Mouse (Mus musculus) liver, embryonic 14.5 days (tissue): Measurements from ENCODE around the gene Ifrd1. TPM values are rescaled to one million over a fixed set of nuclear protein-coding genes. Genes with fewer than 3 reads are reported as not detected.

Experiments used
- ATAC-seq: fragments of 200-750 bp; cut with Nextera tagmentation; 2 replicates; pipeline ENCODE4 v1.8.0; 2017; ENCODE audit warnings: moderate number of reproducible peaks, mild to moderate bottlenecking, moderate library complexity; ENCODE audit not compliant: insufficient read depth
- DNase-seq, 3 experiments: peaks; one replicate each; pipeline ENCODE4 v3.0.0-alpha.2; 2012 to 2013; ENCODE audit warnings: low read depth in 3 of 3, low spot score in 3 of 3
- H3K27ac ChIP-seq: fragments of 300-500 bp; sonication (generic); 2 replicates; pipeline ENCODE4 v1.5.1; 2014; ENCODE audit warnings: moderate library complexity, mild to moderate bottlenecking, control low read depth, inconsistent platforms
- H3K27me3 ChIP-seq: fragments of 300-500 bp; sonication (generic); 2 replicates; pipeline ENCODE4 v1.6.1; 2014; ENCODE audit warnings: mild to moderate bottlenecking, low read length, moderate library complexity; ENCODE audit not compliant: control insufficient read depth, insufficient read depth
- H3K36me3 ChIP-seq: fragments of 300-500 bp; sonication (generic); replicated peaks from 2 replicates; pipeline ENCODE4 v1.6.1; 2014; ENCODE audit warnings: low read depth; ENCODE audit not compliant: control insufficient read depth, insufficient read depth
- H3K4me1 ChIP-seq, 2 experiments: fragments of 200-500 bp in 1 of 2; fragments of 300-500 bp in 1 of 2; sonication (generic) in 1 of 2; replicated peaks; 2 replicates each; pipeline ENCODE4 v1.6.1; 2012 to 2014; ENCODE audit warnings: antibody characterized with exemption in 1 of 2, inconsistent platforms in 1 of 2, low read length in 1 of 2; ENCODE audit not compliant: control insufficient read depth in 2 of 2, insufficient read depth in 2 of 2
- H3K4me2 ChIP-seq: fragments of 300-500 bp; sonication (generic); 2 replicates; pipeline ENCODE4 v1.6.1; 2014; ENCODE audit warnings: low read depth, mild to moderate bottlenecking, control low read depth, moderate library complexity
- H3K4me3 ChIP-seq, 2 experiments: fragments of 200-500 bp in 1 of 2; fragments of 300-500 bp in 1 of 2; sonication (generic) in 1 of 2; 2 replicates each; pipeline ENCODE4 v1.5.1; 2012 to 2014; ENCODE audit warnings: low read depth in 2 of 2, low read length in 2 of 2, mild to moderate bottlenecking in 2 of 2, control low read depth in 1 of 2, inconsistent platforms in 1 of 2, moderate library complexity in 1 of 2; ENCODE audit not compliant: insufficient read depth in 1 of 2
- H3K9ac ChIP-seq: fragments of 300-500 bp; sonication (generic); replicated peaks from 2 replicates; pipeline ENCODE4 v1.6.1; 2014; ENCODE audit warnings: mild to moderate bottlenecking, control low read depth, moderate library complexity
- H3K9me3 ChIP-seq: fragments of 300-500 bp; sonication (generic); 2 replicates; pipeline ENCODE4 v1.6.1; 2016; ENCODE audit warnings: low read length, mixed read lengths; ENCODE audit not compliant: control insufficient read depth
- CTCF ChIP-seq: IDR thresholded peaks from 2 replicates; pipeline ENCODE4 v1.5.1; 2016; ENCODE audit warnings: antibody characterized with exemption, low read depth, control low read depth
- EP300 ChIP-seq: IDR thresholded peaks from 2 replicates; pipeline ENCODE4 v1.6.1; 2016; ENCODE audit warnings: antibody characterized with exemption, low read depth
- WGBS: fragments of 180-500 bp; shearing (Covaris S2); extraction: QIAGEN DNeasy Blood & Tissue Kit; methylation state at CpG from one replicate; pipeline ENCODE4 v1.1.7; 2014; ENCODE audit not compliant: insufficient replicate concordance; 5-methylcytosine and 5-hydroxymethylcytosine counted together
- polyA plus RNA-seq, 2 experiments: library from polyadenylated mRNA; depleted of rRNA in 1 of 2; stranded (reverse) in 1 of 2; unstranded in 1 of 2; fragments of >200 nt; fragmentation: Nextera tagmentation in 1 of 2; extraction: Ambion mirVana in 1 of 2; gene quantifications; 2 replicates each; pipeline versions ENCODE4 v1.2.1 to v1.2.3; 2012 to 2014

The Ifrd1 gene
- polyA plus RNA-seq, 2 experiments = 14.1 to 53.2 TPM

DNA sequence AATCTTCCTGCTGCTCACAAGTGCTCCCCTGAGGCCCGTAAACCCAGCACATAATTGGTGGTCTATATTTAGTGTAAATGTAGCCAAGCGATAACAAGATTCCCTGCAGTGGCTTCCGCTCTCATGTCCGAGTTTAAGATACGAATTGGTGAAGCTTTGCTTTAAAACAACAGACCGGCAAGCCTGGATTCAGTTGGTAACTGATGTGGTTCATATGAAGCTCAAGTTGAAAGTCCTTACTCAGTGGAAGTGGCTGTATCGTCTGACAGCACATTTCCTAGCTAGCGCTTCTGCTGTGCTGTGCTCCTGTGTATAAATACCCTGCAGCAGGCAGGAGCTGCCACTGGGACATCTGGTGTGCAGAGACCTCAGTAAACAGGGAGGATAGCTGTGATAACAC, 49.0 kb downstream of the Ifrd1 start, which contains the start of gene Lsmem1:
Gene Lsmem1 (minus strand): TSS at position 189 of the 400 bp plus-strand sequence.
- 69% methylated on average over 8 of the region's 8 CpGs for WGBS
- no peak within 1 kb of the TSS for H3K4me3 ChIP-seq
- no peaks in the 10 kb centered on the region for H3K9me3 ChIP-seq
- no peak for DNase-seq
- H3K9ac ChIP-seq = no peak within 1 kb of the TSS
- H3K4me1 ChIP-seq = no peaks in the 10 kb centered on the region
- no peak within 1 kb of the TSS for H3K27ac ChIP-seq
- no peak for TF ChIP-seq EP300
- no peak for TF ChIP-seq CTCF
- no peaks in the 10 kb centered on the region for H3K27me3 ChIP-seq
- peaks cover 25% of the 10 kb centered on the region for H3K36me3 ChIP-seq
- no peak within 1 kb of the TSS for H3K4me2 ChIP-seq
- no peak for ATAC-seq

DNA sequence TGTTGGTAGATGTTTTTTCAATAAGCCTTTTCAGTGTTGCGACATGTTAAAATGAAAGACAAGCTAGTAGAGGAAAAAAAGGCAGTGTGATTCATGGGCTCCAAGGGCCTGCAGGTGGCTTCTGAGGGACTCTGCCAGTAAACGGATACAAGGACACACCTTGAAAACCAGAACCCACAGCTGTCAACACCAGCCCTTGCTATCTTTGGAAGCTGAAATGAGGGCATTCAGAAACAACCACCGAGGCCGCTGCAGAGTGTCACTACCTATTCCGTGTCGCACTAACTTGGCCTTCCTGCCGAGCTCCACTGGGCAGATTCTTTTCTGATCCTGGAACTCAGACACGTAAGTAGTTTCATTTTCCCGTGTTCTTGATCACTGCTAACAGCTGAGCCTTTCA, 49.9 kb downstream of the Ifrd1 start:
- Histone ChIP-seq H3K4me2 (no peak overlapping the region), H3K9ac (no peak overlapping the region), H3K4me1 (no peaks in the 10 kb centered on the region), H3K27me3 (no peaks in the 10 kb centered on the region), H3K27ac (no peak overlapping the region), H3K9me3 (no peaks in the 10 kb centered on the region), H3K4me3 (no peak overlapping the region), H3K36me3 (peaks cover 17% of the 10 kb centered on the region)
- 69% methylated on average over 9 of the region's 9 CpGs for WGBS
- DNase-seq = no peak
- no peak for TF ChIP-seq CTCF
- no peak for TF ChIP-seq EP300
- no peak for ATAC-seq

DNA sequence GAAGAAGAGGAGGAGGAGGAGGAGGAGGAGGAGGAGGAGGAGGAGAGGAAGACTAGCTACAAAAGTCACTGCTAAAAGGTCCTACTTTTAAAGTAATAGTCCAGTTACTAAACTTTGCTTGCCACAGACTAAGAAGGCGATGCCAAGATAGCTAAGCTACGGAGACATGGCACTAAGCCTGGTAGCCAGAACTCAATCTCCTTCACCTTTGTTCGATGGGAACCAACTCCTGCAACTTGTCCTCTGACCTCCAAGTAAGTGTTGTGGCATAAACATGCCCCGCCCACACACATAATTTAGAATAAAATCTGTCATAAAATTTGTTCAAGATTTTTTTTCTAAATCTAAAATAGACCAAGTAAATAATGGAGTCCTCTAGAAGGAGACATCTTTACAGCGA, 50.3 kb downstream of the Ifrd1 start:
- peaks cover 14% of the 10 kb centered on the region for H3K36me3 ChIP-seq
- H3K9me3 ChIP-seq = no peaks in the 10 kb centered on the region
- WGBS = 65% methylated on average over 5 of the region's 5 CpGs
- H3K27ac ChIP-seq = no peak overlapping the region
- TF ChIP-seq CTCF (no peak), EP300 (no peak)
- no peaks in the 10 kb centered on the region for H3K27me3 ChIP-seq
- no peak overlapping the region for H3K4me3 ChIP-seq
- no peaks in the 10 kb centered on the region for H3K4me1 ChIP-seq
- DNase-seq (no peak), ATAC-seq (no peak)
- H3K4me2 ChIP-seq = no peak overlapping the region
- no peak overlapping the region for H3K9ac ChIP-seq

GRCm38 (mm10) chr12:40197511-40197910, 50.8 kb downstream of the Ifrd1 start:
- Histone ChIP-seq H3K9me3 (no peaks in the 10 kb centered on the region), H3K4me3 (no peak overlapping the region), H3K4me2 (no peak overlapping the region), H3K4me1 (no peaks in the 10 kb centered on the region), H3K27ac (no peak overlapping the region), H3K27me3 (no peaks in the 10 kb centered on the region), H3K36me3 (peaks cover 9% of the 10 kb centered on the region), H3K9ac (no peak overlapping the region)
- no peak for TF ChIP-seq EP300
- no peak for TF ChIP-seq CTCF
- no peak for ATAC-seq
- DNase-seq = no peak

DNA sequence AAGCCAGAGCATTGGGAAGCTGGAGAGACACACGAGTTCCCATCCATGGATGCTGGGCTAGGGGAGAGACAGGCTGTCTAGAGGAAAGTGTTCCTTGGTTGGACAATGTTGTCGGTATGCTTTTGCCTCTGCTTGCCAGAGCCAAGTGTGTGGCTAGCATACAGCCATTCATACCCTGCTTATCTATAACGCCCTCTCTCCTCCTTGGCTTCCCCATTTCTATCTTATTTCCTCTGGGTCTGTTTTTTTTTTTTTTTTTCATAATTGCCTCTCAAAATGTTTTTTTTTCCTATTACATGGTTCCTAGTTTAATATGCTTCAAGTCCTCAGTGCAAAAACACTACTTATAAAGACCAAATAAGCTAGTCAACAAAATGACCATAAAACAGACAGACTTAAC, 62.8 kb downstream of the Ifrd1 start:
- DNase-seq (no peak), ATAC-seq (no peak)
- Histone ChIP-seq H3K9ac (no peak overlapping the region), H3K4me3 (no peak overlapping the region), H3K27ac (no peak overlapping the region), H3K4me2 (no peak overlapping the region), H3K36me3 (no peaks in the 10 kb centered on the region), H3K27me3 (no peaks in the 10 kb centered on the region), H3K9me3 (no peaks in the 10 kb centered on the region), H3K4me1 (no peaks in the 10 kb centered on the region)
- 17% methylated on average over 3 of the region's 3 CpGs for WGBS
- TF ChIP-seq CTCF (no peak), EP300 (no peak)
